Mouse (Mus musculus): ENCODE measurements at regions not wholly inside any gene's neighbourhood (a gene's known extent, or its start where the extent isn't known, plus 50 kb on each side); places are given as distances from the start of the nearest gene placed in this dataset.

- no peak for TF ChIP-seq GATA4 (IDR thresholded peaks at IDR 0.05; ENCODE audit: insufficient replicate concordance, low read length)
Observed at GRCm38 (mm10) chr12:29257011-29257734, 271.0 kb upstream of the Myt1l start.

- TF ChIP-seq GATA4 (IDR thresholded peaks at IDR 0.05; ENCODE audit: insufficient replicate concordance, low read length): no peak
Observed at GRCm38 (mm10) chr12:29257735-29258547, 270.2 kb upstream of the Myt1l start.

GRCm38 (mm10) chr12:29258548-29258874 lies 269.7 kb upstream of the Myt1l start:
- no peak for TF ChIP-seq GATA4 (IDR thresholded peaks at IDR 0.05; ENCODE audit: insufficient replicate concordance, low read length)

- no peak for TF ChIP-seq GATA4 (IDR thresholded peaks at IDR 0.05; ENCODE audit: insufficient replicate concordance, low read length)
Observed at GRCm38 (mm10) chr12:29258966-29259365, 269.2 kb upstream of the Myt1l start.

- TF ChIP-seq GATA4 (IDR thresholded peaks at IDR 0.05; ENCODE audit: insufficient replicate concordance, low read length): no peak
Observed at GRCm38 (mm10) chr12:29274166-29274565, 254.0 kb upstream of the Myt1l start.

- no peak for TF ChIP-seq GATA4 (IDR thresholded peaks at IDR 0.05; ENCODE audit: insufficient replicate concordance, low read length)
Observed at GRCm38 (mm10) chr12:29275676-29276075, 252.5 kb upstream of the Myt1l start.

GRCm38 (mm10) chr12:29279631-29280080 lies 248.5 kb upstream of the Myt1l start:
- TF ChIP-seq GATA4 (IDR thresholded peaks at IDR 0.05; ENCODE audit: insufficient replicate concordance, low read length): no peak

GRCm38 (mm10) chr12:29280081-29280788 lies 247.9 kb upstream of the Myt1l start:
- no peak for TF ChIP-seq GATA4 (IDR thresholded peaks at IDR 0.05; ENCODE audit: insufficient replicate concordance, low read length)

GRCm38 (mm10) chr12:29280861-29281630 lies 247.1 kb upstream of the Myt1l start:
- no peak for TF ChIP-seq GATA4 (IDR thresholded peaks at IDR 0.05; ENCODE audit: insufficient replicate concordance, low read length)

GRCm38 (mm10) chr12:29288801-29289200 lies 239.4 kb upstream of the Myt1l start:
- TF ChIP-seq GATA4 (IDR thresholded peaks at IDR 0.05; ENCODE audit: insufficient replicate concordance, low read length): no peak

GRCm38 (mm10) chr12:29290591-29291351 lies 237.4 kb upstream of the Myt1l start:
- TF ChIP-seq GATA4 (IDR thresholded peaks at IDR 0.05; ENCODE audit: insufficient replicate concordance, low read length): no peak

- TF ChIP-seq GATA4 (IDR thresholded peaks at IDR 0.05; ENCODE audit: insufficient replicate concordance, low read length): no peak
Observed at GRCm38 (mm10) chr12:29297984-29298383, 230.2 kb upstream of the Myt1l start.

GRCm38 (mm10) chr12:29315636-29316035 lies 212.5 kb upstream of the Myt1l start:
- TF ChIP-seq GATA4 (IDR thresholded peaks at IDR 0.05; ENCODE audit: insufficient replicate concordance, low read length): no peak

- TF ChIP-seq GATA4 (IDR thresholded peaks at IDR 0.05; ENCODE audit: insufficient replicate concordance, low read length): no peak
Observed at GRCm38 (mm10) chr12:29321468-29321867, 206.7 kb upstream of the Myt1l start.
